Mouse (Mus musculus): ENCODE results near the gene Arl8a. TPM values are rescaled to one million over a fixed set of nuclear protein-coding genes. Genes with fewer than 3 reads are reported as not detected.
"Not testable (repeated sequence)": the region's sequence is repeated elsewhere in the genome, so short reads cannot be mapped to it uniquely, and the experiment has no call there.

Arl8a gene
- 32.1 and 35.1 TPM in 2 replicates for total RNA-seq (2015)
- total RNA-seq (2017), result 18.4 and 19.9 TPM in 2 replicates

GRCm38 (mm10) chr1:135146077-135146945 is at the start of gene Arl8a:
Gene Arl8a, plus strand, starts transcription at chr1:135146824.
- ATAC-seq (replicated peaks; ENCODE audit: poor library complexity), result peak; percentile 67

GRCm38 (mm10) chr1:135097441-135097840 is 49.2 kb upstream of the Arl8a start:
- ATAC-seq (replicated peaks; ENCODE audit: poor library complexity), result no peak

GRCm38 (mm10) chr1:135098441-135098840 is 48.2 kb upstream of the Arl8a start:
- no peak for ATAC-seq (replicated peaks; ENCODE audit: poor library complexity)

GRCm38 (mm10) chr1:135100400-135100799 is 46.2 kb upstream of the Arl8a start:
- ATAC-seq (replicated peaks; ENCODE audit: poor library complexity), result no peak; the same call in none of the 2 replicates

- peak; percentile 20; the same call in 1 of the 2 replicates for ATAC-seq (replicated peaks; ENCODE audit: poor library complexity)
These were observed 41.5 kb upstream of the Arl8a start, which contains the start of gene Lgr6 for GRCm38 (mm10) chr1:135105124-135105523. Gene Lgr6, minus strand, starts transcription at chr1:135105276.

- peak; percentile 79 for ATAC-seq (replicated peaks; ENCODE audit: poor library complexity)
These were observed 40.7 kb upstream of the Arl8a start for GRCm38 (mm10) chr1:135105951-135106350.

GRCm38 (mm10) chr1:135108611-135109010 is 38.0 kb upstream of the Arl8a start:
- ATAC-seq (replicated peaks; ENCODE audit: poor library complexity), result peak; percentile 38

- peak; percentile 59 for ATAC-seq (replicated peaks; ENCODE audit: poor library complexity)
These were observed 36.5 kb upstream of the Arl8a start for GRCm38 (mm10) chr1:135110075-135110474.

GRCm38 (mm10) chr1:135111271-135111670 is 35.4 kb upstream of the Arl8a start:
- not testable (repeated sequence) for ATAC-seq (replicated peaks; ENCODE audit: poor library complexity)

- peak; percentile 91 for ATAC-seq (replicated peaks; ENCODE audit: poor library complexity)
These were observed 34.0 kb upstream of the Arl8a start for GRCm38 (mm10) chr1:135112661-135113060.

GRCm38 (mm10) chr1:135124573-135125363 is 21.9 kb upstream of the Arl8a start:
- ATAC-seq (replicated peaks; ENCODE audit: poor library complexity), result peak; percentile 75

GRCm38 (mm10) chr1:135125990-135126389 is 20.6 kb upstream of the Arl8a start:
- no peak for ATAC-seq (replicated peaks; ENCODE audit: poor library complexity)

- ATAC-seq (replicated peaks; ENCODE audit: poor library complexity), result no peak
These were observed 20.1 kb upstream of the Arl8a start for GRCm38 (mm10) chr1:135126443-135127027.

- no peak for ATAC-seq (replicated peaks; ENCODE audit: poor library complexity)
These were observed 18.6 kb upstream of the Arl8a start for GRCm38 (mm10) chr1:135128011-135128441.

- ATAC-seq (replicated peaks; ENCODE audit: poor library complexity), result no peak
These were observed 17.6 kb upstream of the Arl8a start for GRCm38 (mm10) chr1:135128986-135129385.

- ATAC-seq (replicated peaks; ENCODE audit: poor library complexity), result no peak
These were observed 17.0 kb upstream of the Arl8a start for GRCm38 (mm10) chr1:135129543-135130183.

- no peak for ATAC-seq (replicated peaks; ENCODE audit: poor library complexity)
These were observed 16.1 kb upstream of the Arl8a start for GRCm38 (mm10) chr1:135130376-135131018.

GRCm38 (mm10) chr1:135131034-135131433 is 15.6 kb upstream of the Arl8a start:
- ATAC-seq (replicated peaks; ENCODE audit: poor library complexity), result peak; percentile 51

GRCm38 (mm10) chr1:135131560-135131959 is 15.1 kb upstream of the Arl8a start:
- no peak for ATAC-seq (replicated peaks; ENCODE audit: poor library complexity)

- ATAC-seq (replicated peaks; ENCODE audit: poor library complexity), result peak; percentile 71
These were observed 14.2 kb upstream of the Arl8a start, which contains the start of gene Ptpn7 for GRCm38 (mm10) chr1:135132473-135132872. Gene Ptpn7, plus strand, starts transcription at chr1:135132700.
